11 mouse cellular contexts compared by ENCODE assay signal in the genomic region with DNA sequence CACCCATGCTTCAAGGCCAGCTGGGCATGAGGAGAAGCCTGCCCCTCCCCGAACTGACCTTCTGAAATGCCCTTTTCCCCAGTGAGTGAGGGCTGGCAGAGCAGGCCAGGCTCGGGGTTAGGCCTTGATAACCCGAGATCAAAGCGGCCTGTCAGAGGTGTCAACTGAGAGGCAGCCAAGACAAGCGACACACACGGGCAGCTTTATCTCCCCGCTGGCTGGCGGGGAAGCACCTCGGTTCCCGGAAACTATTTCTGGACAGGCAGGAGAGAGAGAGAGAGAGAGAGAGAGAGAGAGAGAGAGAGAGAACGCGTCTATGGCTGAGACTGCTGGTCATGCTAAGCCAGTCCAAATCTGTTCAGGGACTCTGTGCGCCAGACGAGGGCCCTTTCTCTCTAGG.
DNase-seq lines count a peak whose midpoint lies in the region; ATAC-seq and TF ChIP-seq lines count a peak whose summit lies in the region.
"Had no signal": no experiment of that assay in that cellular context is flagged by ENCODE, and none has a peak within 500 bp of the region (broad histone marks: within the 10 kb centered on the region; RNA-seq: fewer than 3 reads in every experiment).

No protein-coding gene starts in this region.

- WGBS in heart, embryonic 15.5 days: 8% methylated on average over 14 of the region's 14 CpGs
- WGBS in liver, embryonic 13.5 days (ENCODE audit: insufficient replicate concordance): 19% methylated on average over 14 of the region's 14 CpGs
- WGBS in forebrain, postnatal 0 days: 83% methylated on average over 14 of the region's 14 CpGs

- H3K27me3 ChIP-seq in heart, embryonic 15.5 days: 0 out of 2 replicates have a peak, but pooled peaks cover 6% of the 10 kb centered on the region
- no peaks in the 10 kb centered on the region for H3K27me3 ChIP-seq in liver, embryonic 13.5 days
- no peaks in the 10 kb centered on the region for H3K27me3 ChIP-seq in forebrain, postnatal 0 days (ENCODE audit: insufficient read depth, low read length)
- H3K27me3 ChIP-seq: hindbrain, embryonic 12.5 days had no signal

- DNase-seq in embryo, embryonic 10 days (ENCODE audit: low spot score): peak; percentile 52
- DNase-seq in embryo, embryonic 10.5 days (ENCODE audit: low spot score): no peak
- DNase-seq in adrenal gland, postnatal 14 days: peak; percentile 88
- peak; percentile 5 for DNase-seq in liver, embryonic 13.5 days
- no peak for DNase-seq in forebrain, postnatal 0 days
- no peak for DNase-seq in MN1 (ENCODE audit: low spot score)
- DNase-seq: cerebellum, adult 11-12 months had no signal

- H3K36me3 ChIP-seq in heart, embryonic 15.5 days: no peaks in the 10 kb centered on the region
- H3K36me3 ChIP-seq in liver, embryonic 13.5 days: no peaks in the 10 kb centered on the region; the same call in 1 of the 2 replicates
- H3K36me3 ChIP-seq in forebrain, postnatal 0 days (ENCODE audit: insufficient read depth): no peaks in the 10 kb centered on the region
- H3K36me3 ChIP-seq: hindbrain, embryonic 12.5 days had no signal

- H3K27ac ChIP-seq in heart, embryonic 15.5 days: peak overlapping the region; percentile 78
- peak overlapping the region; percentile 39; the same call in 1 of the 2 replicates for H3K27ac ChIP-seq in liver, embryonic 13.5 days
- H3K27ac ChIP-seq in forebrain, postnatal 0 days (ENCODE audit: low read depth, low read length): no peak overlapping the region
- H3K27ac ChIP-seq: hindbrain, embryonic 12.5 days; kidney, postnatal 0 days had no signal

- H3K4me1 ChIP-seq in heart, embryonic 15.5 days (replicated peaks): peaks cover 8% of the 10 kb centered on the region
- peaks cover 4% of the 10 kb centered on the region; the same call in 1 of the 2 replicates for H3K4me1 ChIP-seq in liver, embryonic 13.5 days (replicated peaks)
- no peaks in the 10 kb centered on the region for H3K4me1 ChIP-seq in forebrain, postnatal 0 days (ENCODE audit: insufficient read depth)
- H3K4me1 ChIP-seq: hindbrain, embryonic 12.5 days had no signal

- peak; percentile 91 for ATAC-seq in heart, embryonic 15.5 days (replicated peaks; ENCODE audit: insufficient number of reproducible peaks, insufficient read depth, low FRiP score, low read depth)
- ATAC-seq in liver, embryonic 13.5 days (ENCODE audit: low read depth): peak; percentile 77
- ATAC-seq in forebrain, postnatal 0 days: no peak
- no peak for ATAC-seq in granulocyte monocyte progenitor cell, adult 5-6 weeks (replicated peaks; ENCODE audit: poor library complexity, severe bottlenecking)

- TF ChIP-seq CTCF in forebrain, postnatal 0 days (IDR thresholded peaks at IDR 0.05; ENCODE audit: low read depth): no peak

- no peak overlapping the region for H3K4me3 ChIP-seq in heart, embryonic 15.5 days
- no peak overlapping the region for H3K4me3 ChIP-seq in liver, embryonic 13.5 days (replicated peaks)
- H3K4me3 ChIP-seq in forebrain, postnatal 0 days (ENCODE audit: low read depth, low read length): no peak overlapping the region
- H3K4me3 ChIP-seq: hindbrain, embryonic 12.5 days had no signal

- H3K4me2 ChIP-seq in heart, embryonic 15.5 days: no peak overlapping the region
- H3K4me2 ChIP-seq in liver, embryonic 13.5 days: no peak overlapping the region
- no peak overlapping the region for H3K4me2 ChIP-seq in forebrain, postnatal 0 days (ENCODE audit: low read depth)
- H3K4me2 ChIP-seq: hindbrain, embryonic 12.5 days had no signal

- H3K9ac ChIP-seq in heart, embryonic 15.5 days: no peak overlapping the region
- no peak overlapping the region for H3K9ac ChIP-seq in liver, embryonic 13.5 days
- no peak overlapping the region for H3K9ac ChIP-seq in forebrain, postnatal 0 days
- H3K9ac ChIP-seq: hindbrain, embryonic 12.5 days had no signal

- no peaks in the 10 kb centered on the region for H3K9me3 ChIP-seq in heart, embryonic 15.5 days (replicated peaks)
- H3K9me3 ChIP-seq in liver, embryonic 13.5 days (replicated peaks): peaks cover 17% of the 10 kb centered on the region
- H3K9me3 ChIP-seq in forebrain, postnatal 0 days (ENCODE audit: low read length): no peaks in the 10 kb centered on the region

Comparison
In these comparisons a context has a peak if more than half of its experiments do, and no peak if none do; other contexts are left out.
1. DNase-seq: peak in embryo, embryonic 10 days (single experiment), adrenal gland, postnatal 14 days (single experiment) and liver, embryonic 13.5 days (single experiment); none in embryo, embryonic 10.5 days (single experiment), forebrain, postnatal 0 days (single experiment) and MN1 (single experiment).
2. ATAC-seq: peak in heart, embryonic 15.5 days (single experiment) and liver, embryonic 13.5 days (single experiment); none in forebrain, postnatal 0 days (single experiment) and granulocyte monocyte progenitor cell, adult 5-6 weeks (single experiment).